Mouse (Mus musculus) lung, embryonic 16.5 days (tissue): ENCODE results near the gene Gm11077. TPM values are rescaled to one million over a fixed set of nuclear protein-coding genes. Genes with fewer than 3 reads are reported as not detected.

Source experiments
- polyA plus RNA-seq: library from polyadenylated mRNA; unstranded; fragments of >200 nt; fragmentation: Nextera tagmentation; extraction: Ambion mirVana; gene quantifications from 2 replicates; pipeline ENCODE4 v1.2.1, GENCODE M21; 2015

Gene Gm11077
- polyA plus RNA-seq, 1 experiment from 2014 or later = not detected

Other genes starting within 250 kb of the Gm11077 start
- 9.9 and 10.8 TPM in 2 replicates for gene Aebp2, start 106.6 kb upstream of the Gm11077 start, polyA plus RNA-seq